Mouse (Mus musculus) CH12.LX (cell line): ENCODE results near the gene Sec24d. TPM values are rescaled to one million over a fixed set of nuclear protein-coding genes. Genes with fewer than 3 reads are reported as not detected.

ENCODE experiments used
- DNase-seq: peaks from one replicate; pipeline ENCODE4 v3.0.0-alpha.2; 2013; ENCODE audit errors: extremely low read depth
- H3K27ac ChIP-seq: 2 replicates; pipeline ENCODE4 v1.5.1; 2012; ENCODE audit warnings: low read depth, mild to moderate bottlenecking, control low read depth, moderate library complexity; ENCODE audit not compliant: insufficient read depth
- H3K27me3 ChIP-seq: replicated peaks from 2 replicates; pipeline ENCODE3; 2012; ENCODE audit warnings: inconsistent platforms
- H3K36me3 ChIP-seq, 2 experiments: replicated peaks in 1 of 2; 2 replicates each; pipeline versions ENCODE3 to v1.6.1; 2012; ENCODE audit warnings: inconsistent platforms in 1 of 2, low read length in 1 of 2, mild to moderate bottlenecking in 1 of 2, mixed read lengths in 1 of 2, moderate library complexity in 1 of 2; ENCODE audit not compliant: control insufficient read depth in 1 of 2, insufficient read depth in 1 of 2
- H3K4me1 ChIP-seq, 2 experiments: 2 replicates each; pipeline ENCODE4 v1.6.1; 2012; ENCODE audit warnings: inconsistent platforms in 1 of 2, moderate library complexity in 1 of 2; ENCODE audit not compliant: insufficient read depth in 2 of 2, control insufficient read depth in 1 of 2
- H3K4me2 ChIP-seq: 2 replicates; pipeline ENCODE4 v1.6.1; 2012; ENCODE audit warnings: low read depth, mild to moderate bottlenecking, control low read depth; ENCODE audit not compliant: poor library complexity, insufficient read depth, severe bottlenecking
- H3K4me3 ChIP-seq, 3 experiments: fragments of 150-350 bp in 1 of 3; sonication (generic) in 1 of 3; replicated peaks in 1 of 3; 2 replicates each; pipeline versions ENCODE3 to v1.5.1; 2011 to 2012; ENCODE audit warnings: low read depth in 2 of 3, low read length in 2 of 3, mild to moderate bottlenecking in 2 of 3, moderate library complexity in 2 of 3, control low read depth in 1 of 3, improper control_type of control experiment in 1 of 3, inconsistent platforms in 1 of 3, mixed read lengths in 1 of 3; ENCODE audit not compliant: poor library complexity in 1 of 3
- H3K79me2 ChIP-seq: replicated peaks from 2 replicates; pipeline ENCODE4 v1.6.1; 2012; ENCODE audit warnings: mild to moderate bottlenecking, moderate library complexity; ENCODE audit not compliant: control insufficient read depth, poor library complexity, insufficient read depth, severe bottlenecking; ENCODE audit errors: extremely low read depth
- H3K9ac ChIP-seq: 2 replicates; pipeline ENCODE4 v1.6.1; 2012; ENCODE audit warnings: low read depth, mild to moderate bottlenecking, control low read depth, moderate library complexity; ENCODE audit not compliant: insufficient read depth
- H3K9me3 ChIP-seq: replicated peaks from 2 replicates; pipeline ENCODE3; 2012; ENCODE audit warnings: low read length, inconsistent platforms, mixed read lengths
- BHLHE40 ChIP-seq: IDR thresholded peaks from 2 replicates; pipeline ENCODE4 v1.6.1; 2011; ENCODE audit warnings: mild to moderate bottlenecking, low read depth, low read length, improper control_type of control experiment
- CTCF ChIP-seq, 2 experiments: IDR thresholded peaks in 1 of 2; conservative IDR thresholded peaks in 1 of 2; 2 replicates each; pipeline ENCODE4 v1.5.1; 2011 to 2012; ENCODE audit warnings: low read depth in 2 of 2, low read length in 2 of 2, improper control_type of control experiment in 1 of 2, inconsistent platforms in 1 of 2, mild to moderate bottlenecking in 1 of 2, moderate library complexity in 1 of 2
- E2F4 ChIP-seq: IDR thresholded peaks from 2 replicates; pipeline ENCODE4 v1.6.1; 2011; ENCODE audit warnings: low read depth, low read length, improper control_type of control experiment; ENCODE audit not compliant: insufficient replicate concordance
- ELF1 ChIP-seq: IDR thresholded peaks from 2 replicates; pipeline ENCODE4 v1.6.1; 2014; ENCODE audit warnings: low read depth, mild to moderate bottlenecking, inconsistent platforms, low read length, improper control_type of control experiment
- HCFC1 ChIP-seq: IDR thresholded peaks from 2 replicates; pipeline ENCODE4 v1.6.1; 2012; ENCODE audit warnings: low read depth, mild to moderate bottlenecking, inconsistent platforms, low read length, improper control_type of control experiment
- IRF4 ChIP-seq: IDR thresholded peaks from 2 replicates; pipeline ENCODE4 v1.6.1; 2014; ENCODE audit warnings: low read depth, mild to moderate bottlenecking, inconsistent platforms, low read length, improper control_type of control experiment
- JUN ChIP-seq: IDR thresholded peaks from 2 replicates; pipeline ENCODE4 v1.6.1; 2011; ENCODE audit warnings: low read depth, mild to moderate bottlenecking, low read length, improper control_type of control experiment, moderate library complexity; ENCODE audit not compliant: insufficient read depth
- JUND ChIP-seq: conservative IDR thresholded peaks from 2 replicates; pipeline ENCODE4 v1.6.1; 2011; ENCODE audit warnings: low read depth, low read length, improper control_type of control experiment
- KAT2A ChIP-seq: IDR thresholded peaks from 2 replicates; pipeline ENCODE4 v1.6.1; 2012; ENCODE audit warnings: low read length, improper control_type of control experiment, inconsistent platforms; ENCODE audit not compliant: insufficient replicate concordance
- MAX ChIP-seq: IDR thresholded peaks from 2 replicates; pipeline ENCODE4 v1.6.1; 2011; ENCODE audit warnings: low read length, improper control_type of control experiment
- MXI1 ChIP-seq: IDR thresholded peaks from 2 replicates; pipeline ENCODE4 v1.6.1; 2011; ENCODE audit warnings: mild to moderate bottlenecking, low read depth, low read length, improper control_type of control experiment
- NELFE ChIP-seq: IDR thresholded peaks from 2 replicates; pipeline ENCODE4 v1.6.1; 2011; ENCODE audit warnings: low read depth, low read length, improper control_type of control experiment
- NRF1 ChIP-seq: IDR thresholded peaks from 2 replicates; pipeline ENCODE4 v1.6.1; 2014; ENCODE audit warnings: low read depth, mild to moderate bottlenecking, inconsistent platforms, low read length, improper control_type of control experiment, moderate library complexity
- PAX5 ChIP-seq: IDR thresholded peaks from 2 replicates; pipeline ENCODE4 v1.6.1; 2012; ENCODE audit warnings: low read length, inconsistent platforms, mixed read lengths
- POLR2AphosphoS2 ChIP-seq: IDR thresholded peaks from 2 replicates; pipeline ENCODE4 v1.6.1; 2011; ENCODE audit warnings: low read depth, low read length, improper control_type of control experiment
- SIN3A ChIP-seq: IDR thresholded peaks from 2 replicates; pipeline ENCODE4 v1.6.1; 2012; ENCODE audit warnings: low read length, improper control_type of control experiment, inconsistent platforms
- SMC3 ChIP-seq: IDR thresholded peaks from 2 replicates; pipeline ENCODE4 v1.6.1; 2011; ENCODE audit warnings: low read depth, low read length, improper control_type of control experiment
- TBP ChIP-seq: conservative IDR thresholded peaks from 2 replicates; pipeline ENCODE4 v1.6.1; 2011; ENCODE audit warnings: low read depth, low read length, improper control_type of control experiment
- ZC3H11A ChIP-seq: IDR thresholded peaks from 2 replicates; pipeline ENCODE4 v1.6.1; 2012; ENCODE audit warnings: low read depth, mild to moderate bottlenecking, inconsistent platforms, low read length, improper control_type of control experiment
- ZMIZ1 ChIP-seq: IDR thresholded peaks from 2 replicates; pipeline ENCODE4 v1.6.1; 2012; ENCODE audit warnings: low read depth, mild to moderate bottlenecking, inconsistent platforms, low read length, improper control_type of control experiment
- dilution Hi-C: fragments of 300-500 bp; cut with MboI; formaldehyde crosslinking; loops from 2 replicates; pipeline ENCODE4 v1.14.3; 2020; ENCODE audit warnings: low sequenced_read_pairs; ENCODE audit not compliant: extremely low pct_unique_long_range_greater_than_20kb, extremely low pct_ligation_motif_present
- in situ Hi-C: fragments of 300-500 bp; cut with MboI; formaldehyde crosslinking; loops from 3 replicates; pipeline ENCODE4 v1.14.3; 2019; ENCODE audit warnings: low sequenced_read_pairs, low pct_ligation_motif_present, low pct_unique_long_range_greater_than_20kb, mixed read lengths
- polyA plus RNA-seq: library from polyadenylated mRNA; unstranded; fragments of >175 nt; gene quantifications from 2 replicates; pipeline ENCODE4 v1.2.1, GENCODE M21; 2012; ENCODE audit warnings: low read depth; ENCODE audit not compliant: insufficient read length
- total RNA-seq, 2 experiments: library from RNA; depleted of rRNA; stranded (reverse); fragments of 300-350 nt in 1 of 2; fragments of >200 nt in 1 of 2; gene quantifications; 2 replicates each; pipeline ENCODE4 v1.2.3; 2012 to 2014

Gene Sec24d
- total and polyA plus RNA-seq, 3 experiments = 33.1 to 51.4 (median 45.8) TPM

GRCm38 (mm10) chr3:123288856-123289570 lies 21.8 kb downstream of the Sec24d start:
- Histone ChIP-seq H3K9ac (no peak overlapping the region), H3K27ac (no peak overlapping the region), H3K36me3 (peaks cover 45 to 65% of the 10 kb centered on the region in 2 experiments), H3K4me3 (no peak overlapping the region), H3K4me2 (no peak overlapping the region), H3K4me1 (no peaks in the 10 kb centered on the region; a peak in 1 of 4 replicates), H3K27me3 (no peaks in the 10 kb centered on the region), H3K79me2 (0 out of 2 replicates have a peak, but pooled peaks cover 9% of the 10 kb centered on the region), H3K9me3 (no peaks in the 10 kb centered on the region)
- no peak for TF ChIP-seq HCFC1
- no peak for TF ChIP-seq PAX5
- TF ChIP-seq E2F4 = no peak
- TF ChIP-seq IRF4 = no peak
- no peak for TF ChIP-seq BHLHE40
- TF ChIP-seq POLR2AphosphoS2 = no peak
- no peak for TF ChIP-seq NELFE
- TF ChIP-seq SIN3A = no peak
- no peak for TF ChIP-seq ELF1
- TF ChIP-seq MAX = no peak
- TF ChIP-seq TBP = no peak
- TF ChIP-seq MXI1 = no peak
- no peak for DNase-seq
- in situ Hi-C loops = no loop called here
- dilution Hi-C loops = no loop called here

- no peaks in the 10 kb centered on the region; a peak in 1 of 4 replicates for H3K4me1 ChIP-seq
- H3K27me3 ChIP-seq = no peaks in the 10 kb centered on the region
- no peak overlapping the region for H3K4me3 ChIP-seq
- in situ Hi-C loops = no loop called here
- H3K36me3 ChIP-seq = peaks cover 52 to 69% of the 10 kb centered on the region in 2 experiments
- H3K27ac ChIP-seq = no peak overlapping the region
- TF ChIP-seq CTCF (conservative IDR thresholded peaks at IDR 0.05 in 1 of 2, IDR thresholded peaks at IDR 0.05 in 1 of 2; ENCODE audit: low read depth in 2 of 2, low read length in 2 of 2) = no peak
- TF ChIP-seq ZMIZ1 = no peak
- no peak for TF ChIP-seq JUND
- TF ChIP-seq MAX = no peak
- no peak for TF ChIP-seq JUN
- no peak for TF ChIP-seq SMC3
- no peak for TF ChIP-seq NRF1
- TF ChIP-seq KAT2A = no peak
- no peak for TF ChIP-seq POLR2AphosphoS2
- no peak for TF ChIP-seq ZC3H11A
- TF ChIP-seq MXI1 = no peak
- TF ChIP-seq, all 38 proteins: peak for 0
- no peak overlapping the region for H3K9ac ChIP-seq
- H3K79me2 ChIP-seq = 0 out of 2 replicates have a peak, but pooled peaks cover 9% of the 10 kb centered on the region
- DNase-seq = no peak
- H3K4me2 ChIP-seq = no peak overlapping the region
- dilution Hi-C loops = no loop called here
- H3K9me3 ChIP-seq = no peaks in the 10 kb centered on the region
Observed at GRCm38 (mm10) chr3:123291670-123292069, 24.4 kb downstream of the Sec24d start.
